Mouse (Mus musculus) kidney, postnatal 0 days (tissue): ENCODE data around the gene Aqp12. TPM values are rescaled to one million over a fixed set of nuclear protein-coding genes. Genes with fewer than 3 reads are reported as not detected.

Source experiments
- ATAC-seq: fragments of 200-750 bp; cut with Nextera tagmentation; replicated peaks from 2 replicates; pipeline ENCODE4 v1.8.0; 2017; ENCODE audit warnings: low read depth, moderate number of reproducible peaks, moderate TSS enrichment, moderate library complexity; ENCODE audit not compliant: low FRiP score
- DNase-seq: peaks from one replicate; pipeline ENCODE4 v3.0.0-alpha.2; 2016; ENCODE audit warnings: low spot score
- H3K27ac ChIP-seq: fragments of 300-500 bp; sonication (generic); 2 replicates; pipeline ENCODE4 v1.5.1; 2014; ENCODE audit warnings: mild to moderate bottlenecking
- H3K27me3 ChIP-seq: fragments of 300-500 bp; sonication (generic); 2 replicates; pipeline ENCODE4 v1.6.1; 2014; ENCODE audit warnings: low read length, mixed read lengths; ENCODE audit not compliant: insufficient read depth
- H3K36me3 ChIP-seq: fragments of 300-500 bp; sonication (generic); 2 replicates; pipeline ENCODE4 v1.6.1; 2014; ENCODE audit warnings: low read length, mixed read lengths; ENCODE audit not compliant: insufficient read depth
- H3K4me1 ChIP-seq: fragments of 300-500 bp; sonication (generic); replicated peaks from 2 replicates; pipeline ENCODE4 v1.6.1; 2014; ENCODE audit warnings: antibody characterized with exemption, low read length, mixed read lengths; ENCODE audit not compliant: insufficient read depth
- H3K4me2 ChIP-seq: fragments of 300-500 bp; sonication (generic); 2 replicates; pipeline ENCODE4 v1.6.1; 2014; ENCODE audit warnings: mild to moderate bottlenecking, low read length, moderate library complexity, mixed read lengths
- H3K4me3 ChIP-seq: fragments of 300-500 bp; sonication (generic); replicated peaks from 2 replicates; pipeline ENCODE4 v1.5.1; 2014; ENCODE audit warnings: low read depth, low read length
- H3K9ac ChIP-seq: fragments of 300-500 bp; sonication (generic); 2 replicates; pipeline ENCODE4 v1.6.1; 2014; ENCODE audit warnings: low read depth, low read length
- H3K9me3 ChIP-seq: fragments of 300-500 bp; sonication (generic); replicated peaks from 2 replicates; pipeline ENCODE4 v1.6.1; 2016; ENCODE audit warnings: low read length, inconsistent platforms, mixed read lengths
- CTCF ChIP-seq: IDR thresholded peaks from 2 replicates; pipeline ENCODE4 v1.5.1; 2016; ENCODE audit warnings: antibody characterized with exemption, low read depth, mild to moderate bottlenecking, moderate library complexity
- WGBS: fragments of 180-500 bp; shearing (Covaris S2); extraction: QIAGEN DNeasy Blood & Tissue Kit; methylation state at CpG from one replicate; pipeline ENCODE4 v1.1.7; 2014; 5-methylcytosine and 5-hydroxymethylcytosine counted together
- polyA plus RNA-seq: library from polyadenylated mRNA; unstranded; fragments of >200 nt; fragmentation: Nextera tagmentation; extraction: Ambion mirVana; gene quantifications from 2 replicates; pipeline ENCODE4 v1.2.1, GENCODE M21; 2015

Gene Aqp12
- polyA plus RNA-seq, 1 experiment from 2014 or later: not detected

DNA sequence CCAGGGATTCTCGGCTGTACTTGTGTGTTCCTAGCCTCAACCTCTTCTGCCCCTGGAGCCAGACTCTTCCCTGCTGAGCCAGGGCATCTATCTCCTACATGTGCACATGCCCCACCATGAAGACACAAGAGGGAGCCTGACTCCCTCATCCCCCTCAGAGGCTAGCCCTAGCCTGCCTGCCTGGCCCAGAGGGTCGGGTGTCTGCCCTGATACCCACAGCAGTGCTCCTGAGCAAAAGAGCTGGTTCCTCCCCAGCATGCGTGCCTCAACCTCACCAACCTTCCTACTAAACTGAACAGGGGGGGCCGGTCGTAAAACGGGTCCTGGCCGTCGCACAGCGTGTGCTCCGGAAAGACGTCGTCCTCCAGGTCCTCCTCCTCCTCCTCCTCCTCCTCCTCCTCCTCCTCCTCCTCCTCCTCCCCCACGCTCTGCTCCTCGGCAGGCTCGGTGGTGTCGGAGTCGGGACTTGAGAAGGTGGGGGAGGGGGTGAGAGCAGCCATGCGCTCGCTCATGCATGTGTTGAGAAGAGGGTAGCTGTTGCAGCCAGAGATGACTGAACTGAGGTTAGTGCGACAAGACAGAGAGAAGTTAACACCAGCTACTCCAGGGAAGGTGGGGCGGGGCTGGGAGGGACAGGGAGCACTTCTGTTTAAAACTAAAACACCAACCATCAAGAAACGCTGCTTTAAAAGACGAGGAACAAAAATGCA is 45.1 kb downstream of the Aqp12 start:
- Histone ChIP-seq H3K4me3 (no peak overlapping the region), H3K4me2 (peak overlapping the region; percentile 36), H3K36me3 (no peaks in the 10 kb centered on the region), H3K27ac (no peak overlapping the region), H3K9ac (no peak overlapping the region), H3K9me3 (no peaks in the 10 kb centered on the region), H3K27me3 (no peaks in the 10 kb centered on the region), H3K4me1 (no peaks in the 10 kb centered on the region)
- peak; percentile 42 for DNase-seq
- WGBS: 20% methylated on average over 18 of the region's 23 CpGs
- no peak for TF ChIP-seq CTCF
- 0 out of 2 replicates have a peak, but pooled peaks have one; percentile 43 for ATAC-seq

Other genes starting within 250 kb of the Aqp12 start
- gene Gpc1, start 174.7 kb upstream of the Aqp12 start, polyA plus RNA-seq: 38.7 and 39.8 TPM in 2 replicates
- 0.14 and 0.43 TPM in 2 replicates for gene Ankmy1, start 103.4 kb upstream of the Aqp12 start, polyA plus RNA-seq
- gene Dusp28, start 99.4 kb upstream of the Aqp12 start, polyA plus RNA-seq: 20.4 and 22.3 TPM in 2 replicates
- gene Rnpepl1, start 95.6 kb upstream of the Aqp12 start, polyA plus RNA-seq: 39.3 and 39.4 TPM in 2 replicates
- 31.0 and 32.2 TPM in 2 replicates for gene Capn10, start 72.0 kb upstream of the Aqp12 start, polyA plus RNA-seq
- 0.19 and 0.42 TPM in 2 replicates for gene Gpr35, start 55.5 kb upstream of the Aqp12 start, polyA plus RNA-seq
- 3.7 and 4.8 TPM in 2 replicates for gene Kif1a, start 95.6 kb downstream of the Aqp12 start, polyA plus RNA-seq
- 0.24 and 0.33 TPM in 2 replicates for gene Agxt, start 128.9 kb downstream of the Aqp12 start, polyA plus RNA-seq
- 3.1 and 3.4 TPM in 2 replicates for gene 2310007B03Rik, start 154.6 kb downstream of the Aqp12 start, polyA plus RNA-seq
- gene Crocc2, start 162.4 kb downstream of the Aqp12 start, polyA plus RNA-seq: 0.06 and 0.14 TPM in 2 replicates
- 5.1 and 6.1 TPM in 2 replicates for gene Sned1, start 229.5 kb downstream of the Aqp12 start, polyA plus RNA-seq